Mouse (Mus musculus): ENCODE measurements around the gene Dapk2. TPM values are rescaled to one million over a fixed set of nuclear protein-coding genes. Genes with fewer than 3 reads are reported as not detected.

Dapk2 gene
- polyA plus RNA-seq, 1 experiment from 2014 or later = 0.80 TPM

DNA sequence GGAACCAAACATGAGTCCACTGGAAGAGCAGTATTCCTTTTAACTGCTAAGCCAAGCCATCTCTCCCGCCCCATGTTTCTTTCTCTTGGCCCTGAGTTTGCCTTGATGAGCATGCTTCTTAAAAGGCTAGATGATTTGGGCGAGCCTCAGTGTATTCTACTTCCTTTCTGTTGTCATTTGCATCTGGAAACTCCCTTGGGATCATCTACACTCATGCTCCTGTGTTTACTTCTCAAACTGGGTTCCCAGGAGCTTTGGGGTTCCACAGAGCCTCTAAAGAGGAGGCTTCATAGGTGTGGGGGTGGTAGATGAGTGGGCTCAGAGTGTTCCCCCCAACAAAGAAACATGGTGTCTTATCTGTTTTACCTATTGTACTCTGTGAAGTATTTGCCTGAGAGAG is 54.1 kb downstream of the Dapk2 start:
- WGBS = 80% methylated on average over 2 of the region's 2 CpGs
- Histone ChIP-seq H3K4me3 (replicated peaks; ENCODE audit: low read length) (no peak overlapping the region), H3K27ac (no peak overlapping the region), H3K9me3 (ENCODE audit: control insufficient read depth, low read length) (no peaks in the 10 kb centered on the region), H3K9ac (no peak overlapping the region), H3K36me3 (replicated peaks; ENCODE audit: control insufficient read depth, insufficient read depth) (no peaks in the 10 kb centered on the region), H3K4me1 (replicated peaks; ENCODE audit: control insufficient read depth, insufficient read depth, low read length) (0 out of 2 replicates have a peak, but pooled peaks cover 6% of the 10 kb centered on the region), H3K4me2 (replicated peaks) (no peak overlapping the region), H3K27me3 (ENCODE audit: control insufficient read depth, insufficient read depth, low read length) (no peaks in the 10 kb centered on the region)
- ATAC-seq (ENCODE audit: low FRiP score) (no peak), DNase-seq (ENCODE audit: low spot score) (no peak)

DNA sequence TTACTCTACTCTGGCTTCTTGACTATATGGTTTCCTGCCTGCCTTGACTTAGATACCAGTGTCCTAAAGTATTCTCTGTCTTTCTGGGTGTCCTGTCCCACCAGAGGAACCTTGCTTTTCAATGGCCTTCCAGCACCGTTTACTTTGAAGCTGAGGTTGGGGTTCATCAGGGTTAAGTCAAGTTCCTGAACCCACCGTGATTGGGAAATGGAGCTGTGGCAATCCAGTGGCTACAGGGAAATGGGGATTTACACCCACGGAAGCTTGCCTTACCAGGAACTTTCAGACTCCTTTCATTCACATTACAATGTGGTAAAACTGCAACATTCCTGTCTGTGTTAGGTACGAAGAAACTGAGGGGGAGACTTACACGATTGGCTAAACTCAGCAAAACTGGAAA is 54.8 kb downstream of the Dapk2 start:
- ATAC-seq (ENCODE audit: low FRiP score) (no peak), DNase-seq (ENCODE audit: low spot score) (no peak)
- Histone ChIP-seq H3K4me3 (replicated peaks; ENCODE audit: low read length) (no peak overlapping the region), H3K27ac (no peak overlapping the region), H3K4me1 (replicated peaks; ENCODE audit: control insufficient read depth, insufficient read depth, low read length) (0 out of 2 replicates have a peak, but pooled peaks cover 6% of the 10 kb centered on the region), H3K9me3 (ENCODE audit: control insufficient read depth, low read length) (no peaks in the 10 kb centered on the region), H3K9ac (no peak overlapping the region), H3K36me3 (replicated peaks; ENCODE audit: control insufficient read depth, insufficient read depth) (no peaks in the 10 kb centered on the region), H3K27me3 (ENCODE audit: control insufficient read depth, insufficient read depth, low read length) (no peaks in the 10 kb centered on the region), H3K4me2 (replicated peaks) (no peak overlapping the region)
- 90% methylated on average over 5 of the region's 5 CpGs for whole genome bisulfite sequencing

DNA sequence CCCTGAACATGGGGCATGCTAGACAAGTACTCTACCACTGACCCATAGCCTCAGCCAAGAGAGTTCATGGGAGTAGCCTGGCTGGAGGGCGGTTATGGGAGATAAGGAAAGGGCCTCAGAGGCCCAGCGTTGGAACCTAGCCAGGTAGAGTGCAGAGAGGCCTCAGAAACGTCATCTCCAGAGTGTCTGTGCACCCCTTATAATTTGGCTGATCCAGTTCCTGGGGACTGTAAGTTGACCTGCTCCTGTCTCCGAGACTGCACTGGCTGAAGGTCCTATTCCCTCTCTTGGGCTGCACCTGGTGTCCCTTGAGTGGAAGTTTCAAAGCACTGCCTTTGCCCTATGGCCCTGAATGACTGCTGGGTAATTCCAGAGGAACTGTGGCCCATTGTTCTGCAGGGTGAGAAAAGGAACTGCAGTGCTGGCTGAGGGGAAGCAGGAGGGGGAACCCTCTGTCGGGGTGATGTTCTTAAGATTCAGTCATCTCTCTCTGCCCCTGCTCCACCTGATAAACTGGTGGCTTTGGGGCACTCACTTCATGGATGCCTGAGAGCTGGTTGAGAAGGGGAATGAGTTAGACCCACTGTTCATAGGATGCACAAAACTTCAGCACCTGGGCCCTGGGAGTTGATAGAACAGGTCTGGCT is 55.5 kb downstream of the Dapk2 start:
- ATAC-seq (ENCODE audit: low FRiP score) = no peak
- Histone ChIP-seq H3K27ac (no peak overlapping the region), H3K9ac (no peak overlapping the region), H3K9me3 (ENCODE audit: control insufficient read depth, low read length) (no peaks in the 10 kb centered on the region), H3K4me1 (replicated peaks; ENCODE audit: control insufficient read depth, insufficient read depth, low read length) (0 out of 2 replicates have a peak, but pooled peaks cover 6% of the 10 kb centered on the region), H3K27me3 (ENCODE audit: control insufficient read depth, insufficient read depth, low read length) (no peaks in the 10 kb centered on the region), H3K4me3 (replicated peaks; ENCODE audit: low read length) (no peak overlapping the region), H3K36me3 (replicated peaks; ENCODE audit: control insufficient read depth, insufficient read depth) (no peaks in the 10 kb centered on the region), H3K4me2 (replicated peaks) (no peak overlapping the region)
- 41% methylated on average over 5 of the region's 5 CpGs for WGBS
- no peak for DNase-seq (ENCODE audit: low spot score)

DNA sequence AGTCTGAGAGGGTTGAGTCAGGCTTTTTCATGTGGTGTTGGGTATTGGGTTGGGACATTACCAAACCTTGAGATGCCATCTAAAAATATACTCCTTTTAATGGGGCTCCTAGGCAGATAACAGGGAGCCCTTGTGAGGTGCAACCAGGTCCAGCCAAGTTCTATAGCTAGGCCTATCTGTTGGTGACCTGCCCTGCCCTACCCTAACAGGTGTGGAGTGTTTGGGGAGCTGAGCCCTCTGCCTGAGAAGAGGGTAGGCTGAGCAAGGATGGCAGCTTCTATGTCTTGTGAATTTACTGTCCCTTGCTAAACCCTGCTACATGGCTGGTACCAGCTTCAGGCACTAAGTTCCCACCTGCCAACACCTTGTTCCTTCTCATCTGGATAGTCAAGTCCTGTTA is 57.5 kb downstream of the Dapk2 start:
- ATAC-seq (ENCODE audit: low FRiP score) (no peak), DNase-seq (ENCODE audit: low spot score) (no peak)
- H3K36me3 ChIP-seq (replicated peaks; ENCODE audit: control insufficient read depth, insufficient read depth) = no peaks in the 10 kb centered on the region
- no peak overlapping the region for H3K27ac ChIP-seq
- no peak overlapping the region for H3K4me3 ChIP-seq (replicated peaks; ENCODE audit: low read length)
- H3K9me3 ChIP-seq (ENCODE audit: control insufficient read depth, low read length) = no peaks in the 10 kb centered on the region
- H3K4me1 ChIP-seq (replicated peaks; ENCODE audit: control insufficient read depth, insufficient read depth, low read length) = 0 out of 2 replicates have a peak, but pooled peaks cover 6% of the 10 kb centered on the region
- no peak overlapping the region for H3K4me2 ChIP-seq (replicated peaks)
- H3K9ac ChIP-seq = no peak overlapping the region
- no peaks in the 10 kb centered on the region for H3K27me3 ChIP-seq (ENCODE audit: control insufficient read depth, insufficient read depth, low read length)

DNA sequence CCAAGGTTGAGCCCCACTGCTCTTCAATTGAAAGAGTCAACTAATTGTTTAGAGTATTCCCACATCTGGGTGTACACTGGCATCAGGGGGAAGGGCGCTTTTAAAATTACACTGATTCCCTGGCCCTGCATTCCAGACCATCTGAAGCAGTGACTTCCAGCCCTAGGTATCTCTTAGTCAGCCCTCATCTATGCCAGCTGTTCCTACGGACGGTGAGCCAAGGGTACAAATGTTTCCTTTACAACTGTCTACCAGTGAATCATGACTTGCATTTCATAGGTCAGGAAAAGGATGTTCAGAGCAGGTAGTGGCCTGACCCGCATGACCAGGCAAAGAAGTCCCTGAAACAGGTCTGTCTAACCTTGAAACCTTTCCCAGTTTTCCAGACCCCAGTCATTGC is 59.9 kb downstream of the Dapk2 start:
- no peak for DNase-seq (ENCODE audit: low spot score)
- Histone ChIP-seq H3K9me3 (ENCODE audit: control insufficient read depth, low read length) (no peaks in the 10 kb centered on the region), H3K4me2 (replicated peaks) (no peak overlapping the region), H3K27ac (no peak overlapping the region), H3K36me3 (replicated peaks; ENCODE audit: control insufficient read depth, insufficient read depth) (no peaks in the 10 kb centered on the region), H3K27me3 (ENCODE audit: control insufficient read depth, insufficient read depth, low read length) (no peaks in the 10 kb centered on the region), H3K4me3 (replicated peaks; ENCODE audit: low read length) (no peak overlapping the region), H3K9ac (no peak overlapping the region), H3K4me1 (replicated peaks; ENCODE audit: control insufficient read depth, insufficient read depth, low read length) (0 out of 2 replicates have a peak, but pooled peaks cover 6% of the 10 kb centered on the region)
- ATAC-seq (ENCODE audit: low FRiP score) = no peak
- 93% methylated on average over 4 of the region's 4 CpGs for WGBS

DNA sequence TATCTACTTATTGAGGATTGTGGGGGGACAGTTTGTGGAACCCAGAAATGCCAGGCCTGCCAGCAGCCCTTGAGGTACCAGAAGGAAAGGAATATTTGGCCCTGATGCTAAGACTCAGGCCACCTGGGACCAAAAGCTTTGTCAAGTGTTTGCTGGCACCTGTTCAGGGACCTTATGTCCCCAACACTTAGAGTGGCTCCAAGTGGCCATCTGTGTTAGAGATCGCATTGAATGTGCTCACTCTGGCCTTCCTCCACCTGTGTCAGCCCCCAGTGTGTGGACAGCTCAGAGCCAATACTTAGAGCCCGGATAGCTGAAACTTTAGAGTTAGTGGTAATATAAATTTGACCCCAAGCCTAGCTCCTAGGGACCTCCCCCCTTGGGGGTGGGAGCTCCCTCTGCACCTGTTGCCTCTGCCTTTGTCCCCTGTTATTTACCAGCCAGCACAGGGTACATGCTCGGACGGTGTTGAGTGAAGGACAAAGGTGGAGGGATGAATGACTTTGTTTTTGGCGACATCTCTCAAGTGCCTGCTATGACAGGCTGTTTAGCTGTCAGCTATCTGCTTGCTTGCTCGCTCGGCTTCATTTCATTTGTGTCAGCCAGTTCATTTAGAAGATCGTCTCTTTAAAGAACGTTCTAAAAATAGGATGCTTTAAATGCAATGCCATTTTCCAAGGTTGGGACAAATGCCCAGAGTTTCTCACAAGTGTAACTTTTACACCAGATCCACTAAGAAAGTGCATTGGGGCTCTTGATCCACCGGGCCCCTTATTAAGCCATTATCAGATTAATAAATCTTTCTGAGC is 61.1 kb downstream of the Dapk2 start:
- Histone ChIP-seq H3K36me3 (replicated peaks; ENCODE audit: control insufficient read depth, insufficient read depth) (no peaks in the 10 kb centered on the region), H3K4me3 (replicated peaks; ENCODE audit: low read length) (no peak overlapping the region), H3K4me1 (replicated peaks; ENCODE audit: control insufficient read depth, insufficient read depth, low read length) (no peaks in the 10 kb centered on the region), H3K9me3 (ENCODE audit: control insufficient read depth, low read length) (no peaks in the 10 kb centered on the region), H3K9ac (no peak overlapping the region), H3K4me2 (replicated peaks) (no peak overlapping the region), H3K27me3 (ENCODE audit: control insufficient read depth, insufficient read depth, low read length) (no peaks in the 10 kb centered on the region), H3K27ac (no peak overlapping the region)
- DNase-seq (ENCODE audit: low spot score) (no peak), ATAC-seq (ENCODE audit: low FRiP score) (no peak)
- 72% methylated on average over 10 of the region's 10 CpGs for WGBS

DNA sequence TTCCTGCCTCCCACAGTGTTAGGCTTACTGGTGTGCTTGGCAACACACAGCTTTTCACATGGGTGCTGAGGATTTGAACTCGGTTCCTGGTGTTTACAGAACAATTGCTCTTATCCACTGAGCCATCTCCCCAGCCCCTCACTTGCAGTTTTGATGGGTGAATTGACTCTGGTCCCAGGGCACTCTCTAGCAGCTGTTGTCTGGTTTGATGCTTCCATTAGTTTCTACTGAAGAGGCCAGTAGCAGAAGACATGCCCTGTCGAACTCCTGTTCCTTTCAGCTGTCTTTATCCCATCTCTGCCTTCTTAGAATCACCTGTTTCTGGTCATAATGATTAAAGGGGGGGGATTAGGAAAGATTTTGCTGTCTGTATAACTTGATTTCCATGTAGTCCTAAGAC is 65.8 kb downstream of the Dapk2 start:
- no peak overlapping the region for H3K4me3 ChIP-seq (replicated peaks; ENCODE audit: low read length)
- no peak overlapping the region for H3K9ac ChIP-seq
- WGBS = 89% methylated on average over 2 of the region's 2 CpGs
- H3K27ac ChIP-seq = no peak overlapping the region
- no peaks in the 10 kb centered on the region for H3K4me1 ChIP-seq (replicated peaks; ENCODE audit: control insufficient read depth, insufficient read depth, low read length)
- ATAC-seq (ENCODE audit: low FRiP score) (no peak), DNase-seq (ENCODE audit: low spot score) (no peak)
- no peaks in the 10 kb centered on the region for H3K9me3 ChIP-seq (ENCODE audit: control insufficient read depth, low read length)
- no peaks in the 10 kb centered on the region for H3K27me3 ChIP-seq (ENCODE audit: control insufficient read depth, insufficient read depth, low read length)
- H3K36me3 ChIP-seq (replicated peaks; ENCODE audit: control insufficient read depth, insufficient read depth) = no peaks in the 10 kb centered on the region
- H3K4me2 ChIP-seq (replicated peaks) = no peak overlapping the region

DNA sequence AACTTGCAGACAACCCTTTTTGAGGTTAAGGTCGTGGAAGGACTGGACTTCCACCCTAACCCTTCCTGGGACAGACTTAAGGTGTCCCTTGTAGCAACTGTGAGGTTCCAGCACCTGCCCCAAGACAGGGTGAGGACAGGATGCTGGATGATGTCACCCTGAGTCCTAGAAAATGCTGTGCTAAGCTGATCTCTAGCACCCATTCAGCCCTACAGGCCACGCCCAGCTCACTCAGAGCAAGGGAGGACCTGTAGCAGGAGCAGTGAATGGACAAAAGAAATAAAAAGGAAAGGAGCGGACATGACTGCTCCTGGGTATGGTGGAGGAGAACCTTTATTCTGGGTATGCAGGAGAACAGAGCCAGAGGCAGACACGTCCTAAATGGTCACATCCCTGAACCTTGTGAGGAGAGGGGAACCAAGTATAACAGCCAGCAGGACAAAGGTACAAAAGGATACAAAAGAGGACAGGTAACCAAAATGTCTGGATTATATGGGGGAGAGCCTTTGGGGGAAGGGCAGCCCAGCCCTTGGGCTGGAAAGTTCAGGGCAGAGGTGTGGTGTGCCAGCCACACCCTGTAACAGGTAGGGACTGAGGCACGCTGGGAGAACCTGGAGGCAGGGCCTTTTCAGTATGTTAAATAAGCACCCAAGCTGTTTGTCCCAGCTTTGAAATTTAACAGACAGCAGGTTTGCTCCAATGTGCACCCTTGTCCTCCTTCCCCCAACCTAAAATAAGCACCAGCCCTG is 67.9 kb downstream of the Dapk2 start:
- H3K4me2 ChIP-seq (replicated peaks) = no peak overlapping the region
- no peak for ATAC-seq (ENCODE audit: low FRiP score)
- H3K36me3 ChIP-seq (replicated peaks; ENCODE audit: control insufficient read depth, insufficient read depth) = no peaks in the 10 kb centered on the region
- no peaks in the 10 kb centered on the region for H3K4me1 ChIP-seq (replicated peaks; ENCODE audit: control insufficient read depth, insufficient read depth, low read length)
- H3K4me3 ChIP-seq (replicated peaks; ENCODE audit: low read length) = no peak overlapping the region
- H3K9me3 ChIP-seq (ENCODE audit: control insufficient read depth, low read length) = no peaks in the 10 kb centered on the region
- WGBS = 72% methylated on average over 5 of the region's 5 CpGs
- no peak for DNase-seq (ENCODE audit: low spot score)
- H3K9ac ChIP-seq = no peak overlapping the region
- H3K27ac ChIP-seq = no peak overlapping the region
- no peaks in the 10 kb centered on the region for H3K27me3 ChIP-seq (ENCODE audit: control insufficient read depth, insufficient read depth, low read length)

DNA sequence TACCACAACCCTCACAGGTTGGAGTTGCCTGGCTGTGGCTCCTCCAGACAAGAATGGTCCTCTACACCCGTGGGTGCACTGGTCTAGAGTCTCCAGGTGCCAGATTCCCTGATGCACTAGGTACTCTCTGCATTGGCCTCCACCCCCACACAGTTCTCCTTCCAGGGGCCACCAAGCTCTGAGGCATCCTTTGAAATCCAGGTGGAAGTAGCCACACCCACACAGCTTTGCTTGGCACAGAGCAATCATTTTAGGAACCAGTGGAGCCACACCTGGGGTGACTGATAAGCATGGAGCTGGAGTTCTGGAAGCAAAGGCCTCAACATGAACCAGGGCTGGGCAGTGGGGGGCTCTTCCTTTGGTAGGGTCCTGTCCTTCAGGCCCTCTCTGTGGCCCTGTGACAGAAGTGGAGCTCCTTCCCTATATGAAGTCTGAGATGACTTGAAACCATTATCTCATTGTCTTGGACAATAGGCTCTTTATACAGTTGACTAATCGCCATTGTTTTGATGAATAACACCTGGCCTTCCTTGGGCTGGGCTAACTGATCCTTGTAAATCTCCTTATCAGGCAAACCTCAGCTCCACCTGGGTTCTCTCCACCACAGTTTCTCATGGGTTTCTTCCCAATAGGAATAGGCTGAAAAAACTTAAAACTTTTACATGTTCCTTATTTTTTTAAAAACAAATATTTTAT is 70.6 kb downstream of the Dapk2 start:
- Histone ChIP-seq H3K27ac (no peak overlapping the region), H3K27me3 (ENCODE audit: control insufficient read depth, insufficient read depth, low read length) (no peaks in the 10 kb centered on the region), H3K36me3 (replicated peaks; ENCODE audit: control insufficient read depth, insufficient read depth) (no peaks in the 10 kb centered on the region), H3K4me1 (replicated peaks; ENCODE audit: control insufficient read depth, insufficient read depth, low read length) (no peaks in the 10 kb centered on the region), H3K9ac (no peak overlapping the region), H3K4me2 (replicated peaks) (no peak overlapping the region), H3K4me3 (replicated peaks; ENCODE audit: low read length) (no peak overlapping the region), H3K9me3 (ENCODE audit: control insufficient read depth, low read length) (no peaks in the 10 kb centered on the region)
- DNase-seq (ENCODE audit: low spot score) (no peak), ATAC-seq (ENCODE audit: low FRiP score) (no peak)
- 71% methylated on average over 2 of the region's 2 CpGs for WGBS
